ENCODE assay signal across 9 mouse cellular contexts in genomic region chr11:116850085-116850484, GRCm38 (mm10). TPM values are rescaled to one million over a fixed set of nuclear protein-coding genes. Genes with fewer than 3 reads are reported as not detected.
DNase-seq lines count a peak whose midpoint lies in the region; ATAC-seq and TF ChIP-seq lines count a peak whose summit lies in the region.
"Had no signal": no experiment of that assay in that cellular context is flagged by ENCODE, and none has a peak within 500 bp of the region (broad histone marks: within the 10 kb centered on the region; RNA-seq: fewer than 3 reads in every experiment).

No protein-coding gene starts in this region.

- no peak for TF ChIP-seq CTCF in ES-Bruce4 (IDR thresholded peaks at IDR 0.05; ENCODE audit: low read depth, low read length)

- TF ChIP-seq EP300 in ES-Bruce4 (IDR thresholded peaks at IDR 0.05; ENCODE audit: insufficient read depth, low read depth, low read length): no peak

- DNase-seq in heart, adult 8-10 months (ENCODE audit: low spot score): no peak
- no peak for DNase-seq in midbrain, embryonic 10.5 days (ENCODE audit: low spot score)
- no peak for DNase-seq in right cerebral cortex, adult 2 months (ENCODE audit: low spot score in 2 of 2)
- DNase-seq in gastrocnemius, postnatal 14 days: no peak
- DNase-seq: kidney, postnatal 10 days had no signal

- H3K4me1 ChIP-seq in heart, embryonic 12.5 days (replicated peaks): peaks cover 20% of the 10 kb centered on the region
- H3K4me1 ChIP-seq in ES-Bruce4 (ENCODE audit: control insufficient read depth, insufficient read depth, low read length): no peaks in the 10 kb centered on the region
- H3K4me1 ChIP-seq in hindbrain, embryonic 13.5 days (replicated peaks): peaks cover 36% of the 10 kb centered on the region
- H3K4me1 ChIP-seq in midbrain, embryonic 10.5 days: peaks cover 35% of the 10 kb centered on the region

- no peak for ATAC-seq in heart, embryonic 12.5 days (ENCODE audit: insufficient number of reproducible peaks, low FRiP score)
- ATAC-seq in hindbrain, embryonic 13.5 days (ENCODE audit: low FRiP score): no peak
- ATAC-seq in inflammation-experienced regulatory T-cells, adult 6 months: no peak

- no peak for TF ChIP-seq POLR2A in ES-Bruce4 (IDR thresholded peaks at IDR 0.05; ENCODE audit: insufficient read depth, low read length)

- WGBS in heart, embryonic 12.5 days: 57% methylated on average over 4 of the region's 4 CpGs
- WGBS in hindbrain, embryonic 13.5 days: 56% methylated on average over 4 of the region's 4 CpGs
- 82% methylated on average over 4 of the region's 4 CpGs for whole genome bisulfite sequencing in midbrain, embryonic 10.5 days

- no peak overlapping the region for H3K27ac ChIP-seq in heart, embryonic 12.5 days (ENCODE audit: poor library complexity, severe bottlenecking)
- H3K27ac ChIP-seq in ES-Bruce4 (ENCODE audit: insufficient read depth, low read length): no peak overlapping the region
- H3K27ac ChIP-seq in hindbrain, embryonic 13.5 days: no peak overlapping the region
- no peak overlapping the region for H3K27ac ChIP-seq in midbrain, embryonic 10.5 days (replicated peaks)

- 0 out of 2 replicates have a peak overlapping the region, but pooled peaks have one; percentile 57 for H3K9ac ChIP-seq in heart, embryonic 12.5 days
- H3K9ac ChIP-seq in ES-Bruce4 (ENCODE audit: low read depth, poor library complexity, severe bottlenecking): peak overlapping the region; percentile 88; the same call in 1 of the 2 replicates
- peak overlapping the region; percentile 35; the same call in 1 of the 2 replicates for H3K9ac ChIP-seq in hindbrain, embryonic 13.5 days

- H3K4me3 ChIP-seq in heart, embryonic 12.5 days: 0 out of 2 replicates have a peak overlapping the region, but pooled peaks have one; percentile 29
- peak overlapping the region; percentile 68 for H3K4me3 ChIP-seq in ES-Bruce4 (ENCODE audit: low read depth, low read length)
- peak overlapping the region; percentile 94 for H3K4me3 ChIP-seq in hindbrain, embryonic 13.5 days
- H3K4me3 ChIP-seq in midbrain, embryonic 10.5 days: peak overlapping the region; percentile 100

- H3K27me3 ChIP-seq in heart, embryonic 12.5 days (replicated peaks): no peaks in the 10 kb centered on the region
- H3K27me3 ChIP-seq in ES-Bruce4 (ENCODE audit: control insufficient read depth, insufficient read depth, low read length, poor library complexity, severe bottlenecking): no peaks in the 10 kb centered on the region
- no peaks in the 10 kb centered on the region for H3K27me3 ChIP-seq in hindbrain, embryonic 13.5 days
- H3K27me3 ChIP-seq in midbrain, embryonic 10.5 days (ENCODE audit: low read depth, poor library complexity, severe bottlenecking): no peaks in the 10 kb centered on the region

- no peaks in the 10 kb centered on the region for H3K9me3 ChIP-seq in heart, embryonic 12.5 days (replicated peaks)
- H3K9me3 ChIP-seq in ES-Bruce4 (replicated peaks; ENCODE audit: control insufficient read depth, insufficient read depth, low read length, poor library complexity, severe bottlenecking): no peaks in the 10 kb centered on the region
- no peaks in the 10 kb centered on the region for H3K9me3 ChIP-seq in hindbrain, embryonic 13.5 days
- no peaks in the 10 kb centered on the region for H3K9me3 ChIP-seq in midbrain, embryonic 10.5 days (replicated peaks)

- peaks cover 47% of the 10 kb centered on the region for H3K36me3 ChIP-seq in heart, embryonic 12.5 days
- H3K36me3 ChIP-seq in ES-Bruce4 (ENCODE audit: control insufficient read depth, insufficient read depth, low read length, poor library complexity, severe bottlenecking): peaks cover 54% of the 10 kb centered on the region
- H3K36me3 ChIP-seq in hindbrain, embryonic 13.5 days: peaks cover 31% of the 10 kb centered on the region
- peaks cover 61% of the 10 kb centered on the region for H3K36me3 ChIP-seq in midbrain, embryonic 10.5 days

- intact Hi-C loops in gastrocnemius, postnatal 14 days (cut with DNase I; ENCODE audit: low total_unique reads): no loop called here

- H3K4me2 ChIP-seq in heart, embryonic 12.5 days: peak overlapping the region; percentile 54
- peak overlapping the region; percentile 94 for H3K4me2 ChIP-seq in hindbrain, embryonic 13.5 days

RNA-seq across cellular contexts. Expression of gene Mfsd11, which starts 2.2 kb away (rescaled TPM):
- polyA plus RNA-seq in heart, embryonic 12.5 days (2016; fragmentation: Nextera tagmentation; extraction: Ambion mirVana): 37.6 and 39.9 TPM in 2 replicates
- 10 to 100 TPM; 27.3 to 33.6 (median 29.7) TPM for total RNA-seq in heart, adult 8-10 months (2022)
- polyA plus RNA-seq in ES-Bruce4 (2011; ENCODE audit: insufficient read depth, insufficient read length, low read depth, missing spikeins): 14.6 and 15.1 TPM in 2 replicates
- 48.0 and 53.9 TPM in 2 replicates for polyA plus RNA-seq in hindbrain, embryonic 13.5 days (2015; fragmentation: Nextera tagmentation; extraction: Ambion mirVana)
- polyA plus RNA-seq in midbrain, embryonic 10.5 days (2016; fragmentation: Nextera tagmentation; extraction: Ambion mirVana): 27.9 and 31.7 TPM in 2 replicates
- polyA plus RNA-seq in inflammation-experienced regulatory T-cells, adult 6 months (2017; shearing (Covaris generic)): 10 to 100 TPM; 18.7 to 31.0 (median 29.0) TPM
- 10 to 100 TPM; 22.3 to 27.2 TPM for total RNA-seq in gastrocnemius, postnatal 14 days (2021)

RNA-seq across cellular contexts. Expression of gene Srsf2, which starts 2.8 kb away (rescaled TPM):
- polyA plus RNA-seq in heart, embryonic 12.5 days (2016; fragmentation: Nextera tagmentation; extraction: Ambion mirVana): 605 and 640 TPM in 2 replicates
- total RNA-seq in heart, adult 8-10 months (2022): 100 to 1,000 TPM in 2 of 4 experiments, 10 to 100 TPM in 2; 85.5 to 126 (median 103) TPM
- polyA plus RNA-seq in ES-Bruce4 (2011; ENCODE audit: insufficient read depth, insufficient read length, low read depth, missing spikeins): 414 and 425 TPM in 2 replicates
- polyA plus RNA-seq in hindbrain, embryonic 13.5 days (2015; fragmentation: Nextera tagmentation; extraction: Ambion mirVana): 588 and 607 TPM in 2 replicates
- 852 and 895 TPM in 2 replicates for polyA plus RNA-seq in midbrain, embryonic 10.5 days (2016; fragmentation: Nextera tagmentation; extraction: Ambion mirVana)
- polyA plus RNA-seq in inflammation-experienced regulatory T-cells, adult 6 months (2017; shearing (Covaris generic)): 100 to 1,000 TPM; 189 to 367 (median 325) TPM
- total RNA-seq in gastrocnemius, postnatal 14 days (2021): 10 to 100 TPM; 73.0 to 80.9 TPM

RNA-seq across cellular contexts. Expression of gene Jmjd6, which starts 6.8 kb away (rescaled TPM):
- 76.9 and 77.8 TPM in 2 replicates for polyA plus RNA-seq in heart, embryonic 12.5 days (2016; fragmentation: Nextera tagmentation; extraction: Ambion mirVana)
- 10 to 100 TPM; 28.5 to 39.4 (median 35.9) TPM for total RNA-seq in heart, adult 8-10 months (2022)
- polyA plus RNA-seq in ES-Bruce4 (2011; ENCODE audit: insufficient read depth, insufficient read length, low read depth, missing spikeins): 45.6 and 49.0 TPM in 2 replicates
- polyA plus RNA-seq in hindbrain, embryonic 13.5 days (2015; fragmentation: Nextera tagmentation; extraction: Ambion mirVana): 70.4 and 74.7 TPM in 2 replicates
- 92.5 and 102 TPM in 2 replicates for polyA plus RNA-seq in midbrain, embryonic 10.5 days (2016; fragmentation: Nextera tagmentation; extraction: Ambion mirVana)
- polyA plus RNA-seq in inflammation-experienced regulatory T-cells, adult 6 months (2017; shearing (Covaris generic)): 10 to 100 TPM; 49.7 to 58.8 (median 53.6) TPM
- 10 to 100 TPM; 19.5 to 21.4 TPM for total RNA-seq in gastrocnemius, postnatal 14 days (2021)

RNA-seq across cellular contexts. Expression of gene Mettl23, which starts 7.0 kb away (rescaled TPM):
- 55.5 and 57.4 TPM in 2 replicates for polyA plus RNA-seq in heart, embryonic 12.5 days (2016; fragmentation: Nextera tagmentation; extraction: Ambion mirVana)
- total RNA-seq in heart, adult 8-10 months (2022): 10 to 100 TPM; 36.9 to 38.6 (median 38.1) TPM
- 27.5 TPM in 2 replicates for polyA plus RNA-seq in ES-Bruce4 (2011; ENCODE audit: insufficient read depth, insufficient read length, low read depth, missing spikeins)
- polyA plus RNA-seq in hindbrain, embryonic 13.5 days (2015; fragmentation: Nextera tagmentation; extraction: Ambion mirVana): 79.3 and 83.2 TPM in 2 replicates
- 68.5 and 70.3 TPM in 2 replicates for polyA plus RNA-seq in midbrain, embryonic 10.5 days (2016; fragmentation: Nextera tagmentation; extraction: Ambion mirVana)
- polyA plus RNA-seq in inflammation-experienced regulatory T-cells, adult 6 months (2017; shearing (Covaris generic)): 100 to 1,000 TPM; 121 to 151 (median 145) TPM
- total RNA-seq in gastrocnemius, postnatal 14 days (2021): 10 to 100 TPM; 24.1 to 24.7 TPM

RNA-seq across cellular contexts. Expression of gene Mxra7, which starts 22.2 kb away (rescaled TPM):
- polyA plus RNA-seq in heart, embryonic 12.5 days (2016; fragmentation: Nextera tagmentation; extraction: Ambion mirVana): 24.7 and 27.0 TPM in 2 replicates
- 10 to 100 TPM; 14.2 to 20.8 (median 18.2) TPM for total RNA-seq in heart, adult 8-10 months (2022)
- 20.4 and 22.1 TPM in 2 replicates for polyA plus RNA-seq in ES-Bruce4 (2011; ENCODE audit: insufficient read depth, insufficient read length, low read depth, missing spikeins)
- polyA plus RNA-seq in hindbrain, embryonic 13.5 days (2015; fragmentation: Nextera tagmentation; extraction: Ambion mirVana): 62.6 and 67.2 TPM in 2 replicates
- 28.1 and 29.1 TPM in 2 replicates for polyA plus RNA-seq in midbrain, embryonic 10.5 days (2016; fragmentation: Nextera tagmentation; extraction: Ambion mirVana)
- polyA plus RNA-seq in inflammation-experienced regulatory T-cells, adult 6 months (2017; shearing (Covaris generic)): not detected
- 10 to 100 TPM; 23.1 to 29.6 TPM for total RNA-seq in gastrocnemius, postnatal 14 days (2021)

Comparison
In these comparisons a context has a peak if more than half of its experiments do, and no peak if none do; other contexts are left out.
1. H3K4me3 ChIP-seq: peak in every context shown above with its lines; median percentile 100 in midbrain, embryonic 10.5 days; 94 in hindbrain, embryonic 13.5 days; 68 in ES-Bruce4; 29 in heart, embryonic 12.5 days.
2. H3K9ac ChIP-seq: peak in every context shown above with its lines; median percentile 88 in ES-Bruce4; 57 in heart, embryonic 12.5 days; 35 in hindbrain, embryonic 13.5 days.